Mouse (Mus musculus): ENCODE data around the gene Gm5617. TPM values are rescaled to one million over a fixed set of nuclear protein-coding genes. Genes with fewer than 3 reads are reported as not detected.
"Not testable (repeated sequence)": the region's sequence is repeated elsewhere in the genome, so short reads cannot be mapped to it uniquely, and the experiment has no call there.

Gm5617 gene
- total RNA-seq, 2 experiments from 2014 or later, result 25.7 to 26.9 TPM

DNA sequence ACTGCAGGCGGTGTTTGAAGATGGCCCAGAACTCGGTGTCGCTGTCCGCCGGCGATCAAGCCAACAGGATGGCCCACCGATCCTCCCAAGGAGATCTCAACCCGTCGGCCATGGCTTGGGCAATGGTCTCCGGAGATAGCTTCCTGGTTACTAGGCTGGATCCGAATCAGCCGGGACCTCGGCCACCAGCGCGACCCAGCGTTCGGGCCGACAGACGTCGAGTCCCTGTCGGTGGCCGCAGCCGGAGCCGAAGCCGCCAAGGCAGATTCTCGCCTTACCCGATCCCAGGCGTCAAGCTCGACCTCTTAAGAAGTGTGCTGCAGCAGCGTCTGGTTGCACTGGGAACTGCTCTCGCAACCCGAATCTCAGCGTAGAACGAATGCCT, 298 bp downstream of the Gm5617 start:
- no peak for DNase-seq (ENCODE audit: low spot score in 2 of 2)

DNA sequence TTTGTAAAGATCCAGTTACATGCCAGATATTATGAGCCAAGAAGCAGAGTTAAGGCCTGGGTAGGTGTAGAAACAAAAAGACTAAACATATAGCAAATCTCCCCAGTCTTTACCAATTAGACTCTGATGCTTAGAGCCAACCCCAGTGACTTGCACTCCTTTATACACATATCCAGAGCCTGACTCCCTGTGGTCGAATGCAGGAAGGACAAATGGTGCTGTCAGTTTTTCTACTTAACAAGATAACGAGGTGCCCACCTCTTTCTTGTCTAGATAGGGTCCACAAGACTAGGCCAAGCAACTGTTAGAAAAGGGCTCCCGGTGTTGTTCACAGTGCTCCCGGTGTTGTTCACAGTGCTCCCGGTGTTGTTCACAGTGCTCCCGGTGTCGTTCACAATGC, 6.0 kb downstream of the Gm5617 start:
- DNase-seq (ENCODE audit: low spot score in 2 of 2), result no peak

DNA sequence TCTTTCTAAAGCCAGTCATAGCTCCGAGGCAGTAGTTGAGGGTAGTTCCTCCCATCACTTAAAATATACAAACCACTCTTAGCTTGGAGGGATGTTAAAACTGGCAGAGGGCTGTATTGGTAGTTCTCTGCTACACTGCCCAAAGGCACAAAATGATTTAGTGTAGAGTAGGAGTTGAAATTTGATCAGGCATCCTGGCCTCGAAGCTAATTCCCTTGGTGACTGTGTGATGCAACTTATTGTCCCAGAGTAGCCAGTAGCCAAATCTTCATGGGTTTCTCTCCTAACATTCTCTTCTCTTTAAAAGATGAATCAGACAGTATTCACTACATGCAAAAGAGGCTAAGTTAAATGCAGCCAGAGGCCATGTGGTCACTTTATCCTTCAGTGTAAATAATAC, 7.8 kb downstream of the Gm5617 start:
- no peak for DNase-seq (ENCODE audit: low spot score in 2 of 2)

DNA sequence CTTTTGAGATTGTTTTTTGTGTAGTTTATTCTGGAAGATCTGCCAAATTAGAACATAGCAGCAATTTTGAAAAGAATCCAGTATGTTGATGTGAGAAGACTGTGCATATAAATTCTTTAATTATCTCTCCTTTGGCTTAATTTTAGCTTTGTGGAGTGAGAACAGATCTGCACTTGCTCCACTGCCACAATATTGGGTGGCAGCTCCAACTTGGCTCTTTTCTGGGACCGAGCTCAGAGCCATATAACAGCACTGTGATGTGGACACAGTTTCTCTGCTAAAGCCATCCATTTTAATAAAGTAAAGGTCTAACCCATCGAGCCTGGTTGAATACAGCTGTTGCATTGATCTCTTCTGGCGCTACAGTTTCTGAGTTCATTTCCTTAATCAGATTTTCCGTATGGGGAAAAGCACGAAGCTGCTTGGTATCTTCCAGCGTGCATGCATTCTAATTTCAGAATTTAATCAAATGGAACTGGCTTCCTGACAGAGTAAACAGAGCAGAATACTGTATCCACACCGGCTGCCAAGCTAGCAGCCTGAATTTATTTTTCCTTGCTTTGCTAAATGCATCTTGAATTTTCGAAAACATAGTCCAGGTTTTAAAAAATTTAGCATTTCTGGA, 9.6 kb downstream of the Gm5617 start:
- no peak for DNase-seq (ENCODE audit: low spot score in 2 of 2)

DNA sequence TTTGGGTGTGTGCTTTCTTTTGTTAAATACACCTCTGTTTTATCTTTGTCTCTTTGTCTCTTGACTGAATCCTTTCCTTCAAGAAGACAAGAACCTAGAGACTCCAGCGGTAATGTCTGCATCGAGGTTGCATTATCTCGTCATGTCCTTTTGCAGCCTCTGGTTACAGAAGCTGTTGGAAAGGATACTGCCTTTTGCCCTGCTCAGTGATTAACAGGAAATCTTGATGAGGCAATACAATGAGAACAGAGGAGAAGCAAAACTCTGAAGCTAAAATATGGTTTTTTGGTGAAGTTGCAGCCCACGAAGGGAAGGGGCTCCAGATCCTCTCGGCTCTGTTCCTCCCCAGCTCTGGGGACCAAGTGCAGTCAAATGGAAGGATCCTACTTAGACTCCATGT, 14.9 kb downstream of the Gm5617 start:
- no peak for DNase-seq (ENCODE audit: low spot score in 2 of 2)

DNA sequence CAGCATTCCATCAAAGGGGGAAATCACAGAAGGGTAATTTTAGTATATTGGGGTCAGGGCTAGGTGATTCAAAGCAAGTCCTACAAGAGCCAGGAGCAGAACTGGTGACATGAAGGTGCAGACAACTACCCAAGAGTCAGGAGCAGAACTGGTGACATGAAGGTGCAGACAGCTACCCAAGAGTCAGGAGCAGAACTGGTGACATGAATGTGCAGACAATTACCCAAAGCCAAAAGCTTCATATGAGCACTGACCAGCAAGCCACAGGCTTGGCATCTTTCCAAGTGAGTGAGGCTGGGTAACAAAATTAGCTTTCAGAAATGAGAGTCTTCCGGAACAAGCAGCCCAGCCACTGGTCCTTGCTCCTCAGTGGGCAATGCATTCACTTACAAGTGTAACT, 20.1 kb downstream of the Gm5617 start:
- no peak for DNase-seq (ENCODE audit: low spot score in 2 of 2)

DNA sequence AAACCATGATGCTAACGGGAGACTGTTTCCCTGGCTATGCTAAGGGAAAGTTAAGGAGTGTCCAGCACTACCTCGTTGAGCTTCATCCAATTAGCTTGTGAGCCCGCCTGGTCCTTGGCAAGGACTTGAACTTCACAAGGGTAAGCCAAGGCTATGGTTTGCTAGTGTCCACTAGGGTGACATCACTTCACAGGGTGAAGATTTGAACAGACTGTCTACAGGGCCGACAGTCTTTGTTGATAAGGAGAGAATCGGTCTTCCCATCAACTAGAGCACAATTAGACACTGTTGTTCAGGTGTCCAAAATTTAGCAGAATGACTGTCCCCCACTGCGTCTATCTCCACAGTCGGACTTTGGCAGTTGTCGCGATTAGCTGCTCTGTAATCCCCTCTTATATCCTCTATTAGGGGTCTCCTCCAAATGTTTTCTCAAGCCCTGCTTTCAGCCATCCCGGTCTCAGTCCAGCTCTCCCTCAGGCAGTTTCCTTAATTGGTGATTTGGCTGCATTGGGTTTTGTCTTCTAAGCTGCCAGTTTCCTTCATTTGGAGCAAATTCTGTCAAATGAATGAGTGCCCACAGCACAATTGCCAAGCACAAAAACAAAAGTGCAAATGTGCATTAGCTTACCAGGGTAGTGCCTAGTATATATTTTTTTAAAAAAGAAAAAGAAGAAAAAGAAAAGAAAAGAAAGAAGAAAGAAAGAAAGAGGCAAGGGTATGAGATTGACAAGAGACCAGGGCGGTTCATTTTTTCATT, 21.6 kb downstream of the Gm5617 start:
- DNase-seq (ENCODE audit: low spot score in 2 of 2), result no peak

DNA sequence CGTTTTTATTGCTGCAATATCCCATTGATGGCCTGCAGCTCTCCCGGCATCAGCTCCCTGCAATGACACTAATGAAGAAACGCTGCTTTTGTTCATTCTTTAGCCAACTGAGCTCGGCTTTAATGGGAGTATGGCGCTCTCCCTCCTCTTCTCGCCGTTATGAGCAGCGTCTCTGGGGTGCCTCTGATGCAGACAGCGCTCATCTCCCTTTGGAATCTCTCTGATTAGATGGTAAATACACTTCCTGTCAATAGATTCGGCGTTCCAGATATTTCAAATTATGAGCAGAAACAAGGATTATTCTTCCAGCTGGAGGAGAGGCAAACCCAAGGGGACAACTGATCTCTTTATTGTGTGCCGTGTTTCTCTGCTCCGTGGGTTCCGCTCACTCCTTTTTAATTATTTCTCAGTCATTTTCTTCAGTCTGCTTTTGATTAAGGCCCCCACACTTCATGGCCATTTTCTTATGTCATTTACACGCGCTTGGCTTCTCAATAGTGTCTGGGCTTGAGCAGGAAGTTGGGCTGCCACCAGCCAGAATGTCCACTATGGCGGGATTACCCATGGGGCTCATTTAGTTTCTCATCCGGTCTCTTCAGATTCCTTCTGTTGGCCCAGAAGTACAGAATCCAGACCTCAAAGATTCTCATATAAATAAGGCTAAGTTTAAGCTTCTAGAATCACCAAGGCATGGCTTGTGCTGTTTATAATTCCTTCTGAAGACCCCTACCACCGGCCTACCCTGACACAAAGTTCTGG, 22.3 kb downstream of the Gm5617 start:
- DNase-seq (ENCODE audit: low spot score in 2 of 2), result no peak

DNA sequence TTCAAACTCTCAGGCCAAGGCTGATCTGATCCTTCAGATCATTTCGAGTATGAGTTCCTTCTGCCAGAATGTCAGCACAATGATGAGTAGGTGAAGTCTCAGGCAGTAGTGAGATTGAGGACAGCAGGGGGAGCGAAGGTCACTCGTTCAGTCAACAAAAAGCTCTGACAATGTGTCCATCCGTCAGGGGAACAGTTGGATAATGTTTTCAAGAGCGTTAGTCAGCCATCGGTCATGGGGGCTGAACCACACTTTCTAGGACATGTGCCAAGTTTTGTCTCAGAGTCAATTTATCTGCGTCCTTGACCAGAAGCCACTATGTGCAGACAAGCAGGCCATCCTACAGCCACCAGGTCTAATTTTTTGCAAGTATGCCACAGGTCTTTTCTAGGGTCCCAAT, 25.2 kb downstream of the Gm5617 start:
- DNase-seq (ENCODE audit: low spot score in 2 of 2), result not testable (repeated sequence)

DNA sequence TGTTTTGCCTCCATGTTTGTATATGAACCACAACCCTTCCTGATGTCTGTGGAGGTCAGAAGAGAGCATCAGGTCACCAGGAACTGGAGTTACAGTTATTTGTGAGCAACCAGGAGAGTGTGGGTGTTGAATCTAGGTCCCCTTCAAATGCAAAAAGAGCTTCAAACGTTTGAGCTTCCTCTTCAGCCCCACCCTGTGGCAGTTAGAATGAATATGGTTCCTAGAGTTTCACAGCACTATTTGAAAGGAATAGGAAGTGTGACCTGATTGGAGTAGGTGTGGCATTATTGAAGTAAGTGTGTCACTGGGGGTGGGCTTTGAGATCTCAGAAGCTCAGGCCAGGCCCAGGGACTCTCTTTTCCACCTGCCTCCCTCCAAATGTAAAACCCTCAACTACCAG, 30.3 kb downstream of the Gm5617 start:
- no peak for DNase-seq (ENCODE audit: low spot score in 2 of 2)

DNA sequence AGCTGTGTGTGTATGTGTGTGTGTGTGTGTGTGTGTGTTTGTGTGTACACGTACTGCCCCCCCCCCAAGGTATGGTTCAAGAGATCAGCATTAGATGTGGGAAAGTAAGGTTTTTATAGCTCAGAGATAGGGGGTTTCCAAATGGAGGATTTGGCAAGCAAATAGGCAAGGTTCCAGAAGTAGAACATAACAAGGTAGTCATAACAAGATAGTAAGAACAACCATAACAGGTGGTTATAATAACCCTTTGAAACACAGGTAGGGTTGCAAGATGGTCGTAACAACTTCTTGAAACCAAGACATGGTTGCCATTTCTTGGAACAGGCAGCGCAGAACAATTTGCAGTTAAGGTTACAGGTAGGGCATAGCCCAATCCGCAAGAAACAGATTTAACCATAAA, 31.3 kb downstream of the Gm5617 start:
- no peak for DNase-seq (ENCODE audit: low spot score in 2 of 2)

DNA sequence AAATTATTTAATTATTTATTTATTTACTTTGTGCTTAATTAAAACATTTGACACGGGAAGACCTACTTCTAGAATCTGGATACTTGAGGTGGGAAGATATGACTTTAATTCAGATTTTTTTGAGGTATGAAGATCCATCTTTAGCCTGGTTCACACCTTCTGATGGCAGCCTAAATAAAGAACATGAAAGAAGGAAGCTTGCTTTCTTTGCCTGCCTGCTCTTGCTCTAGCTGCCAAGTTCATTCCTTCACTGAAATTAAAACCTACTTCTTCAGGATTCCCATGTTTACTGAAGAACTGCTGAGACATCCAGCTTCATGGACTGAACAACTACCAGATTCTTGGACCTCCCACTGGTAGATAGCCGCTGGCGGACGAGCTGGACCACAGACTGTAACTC, 36.1 kb downstream of the Gm5617 start:
- no peak for DNase-seq (ENCODE audit: low spot score in 2 of 2)

DNA sequence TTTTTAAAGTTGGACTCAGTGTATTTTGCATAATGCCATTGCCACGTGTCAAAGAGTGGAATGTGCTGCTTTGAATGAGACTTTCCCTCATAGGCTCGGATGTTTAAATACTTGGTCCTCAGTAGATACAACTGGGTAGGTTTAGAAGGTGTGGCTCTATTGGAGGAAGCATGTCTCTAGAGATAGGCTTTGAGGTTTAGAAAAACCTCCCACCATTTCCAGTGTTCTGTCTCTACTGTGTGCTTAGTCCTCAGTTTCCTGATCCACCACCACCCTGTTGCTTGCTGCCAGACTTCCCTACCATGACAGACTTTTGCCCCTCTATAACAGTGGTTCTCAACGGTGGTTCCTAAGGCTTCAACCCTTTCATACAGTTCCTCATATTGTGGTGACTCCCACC, 37.0 kb downstream of the Gm5617 start:
- DNase-seq (ENCODE audit: low spot score in 2 of 2), result no peak

DNA sequence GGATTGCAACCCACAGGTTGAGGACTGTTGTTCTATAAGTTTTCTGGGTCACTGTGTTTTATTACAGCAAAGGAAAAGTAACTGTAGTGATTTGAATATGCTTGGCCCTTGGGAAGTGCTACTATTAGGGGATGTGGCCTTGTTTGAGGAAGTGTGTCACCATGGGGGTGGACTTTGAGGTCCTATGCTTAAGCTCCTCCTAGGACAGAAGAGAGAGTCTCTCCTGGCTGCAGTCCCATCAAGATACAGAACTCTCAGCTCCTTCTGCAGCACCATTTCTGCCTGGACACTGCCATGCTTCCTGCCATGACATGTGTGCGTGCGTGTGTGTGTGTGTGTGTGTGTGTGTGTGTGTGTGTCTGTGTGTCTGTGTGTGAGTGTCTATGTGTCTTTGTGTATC, 37.5 kb downstream of the Gm5617 start:
- DNase-seq (ENCODE audit: low spot score in 2 of 2), result no peak

DNA sequence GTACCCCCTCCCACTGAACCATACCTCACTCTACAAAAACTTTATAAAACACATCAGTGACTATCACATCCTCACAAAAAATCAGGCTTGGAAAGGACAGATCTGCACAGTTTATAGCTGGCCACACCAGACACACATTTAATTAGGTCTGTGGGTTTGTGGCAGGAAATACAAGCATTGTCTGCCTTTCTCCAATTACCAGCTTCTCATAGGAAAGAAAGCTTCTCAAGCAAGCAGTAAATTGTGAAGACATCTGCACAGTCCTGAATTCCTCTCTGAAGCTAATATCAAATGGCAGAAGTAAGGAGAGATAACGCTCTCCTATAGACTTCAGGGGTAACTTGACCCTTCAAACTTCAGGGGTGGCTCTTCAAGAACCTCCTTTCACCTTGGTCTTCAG, 41.2 kb downstream of the Gm5617 start:
- DNase-seq (ENCODE audit: low spot score in 2 of 2), result no peak

DNA sequence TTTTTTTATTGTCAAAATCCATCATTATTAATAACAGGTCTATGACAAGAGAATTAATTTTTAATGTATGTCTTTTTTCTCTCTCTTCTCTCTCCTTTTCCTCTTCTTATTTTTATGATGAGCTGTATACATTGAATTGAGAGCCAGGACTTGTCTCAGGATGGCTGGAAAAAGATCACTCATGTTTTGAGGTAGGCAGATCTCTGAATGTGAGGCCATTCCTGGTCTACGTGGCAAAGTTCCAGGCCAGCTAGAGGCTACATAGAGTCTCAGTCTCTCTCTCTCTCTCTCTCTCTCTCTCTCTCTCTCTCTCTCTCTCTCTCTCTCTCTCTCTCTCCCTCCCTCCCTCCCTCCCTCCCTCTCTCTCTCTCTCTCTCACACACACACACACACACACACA, 42.4 kb downstream of the Gm5617 start:
- not testable (repeated sequence) for DNase-seq (ENCODE audit: low spot score in 2 of 2)

DNA sequence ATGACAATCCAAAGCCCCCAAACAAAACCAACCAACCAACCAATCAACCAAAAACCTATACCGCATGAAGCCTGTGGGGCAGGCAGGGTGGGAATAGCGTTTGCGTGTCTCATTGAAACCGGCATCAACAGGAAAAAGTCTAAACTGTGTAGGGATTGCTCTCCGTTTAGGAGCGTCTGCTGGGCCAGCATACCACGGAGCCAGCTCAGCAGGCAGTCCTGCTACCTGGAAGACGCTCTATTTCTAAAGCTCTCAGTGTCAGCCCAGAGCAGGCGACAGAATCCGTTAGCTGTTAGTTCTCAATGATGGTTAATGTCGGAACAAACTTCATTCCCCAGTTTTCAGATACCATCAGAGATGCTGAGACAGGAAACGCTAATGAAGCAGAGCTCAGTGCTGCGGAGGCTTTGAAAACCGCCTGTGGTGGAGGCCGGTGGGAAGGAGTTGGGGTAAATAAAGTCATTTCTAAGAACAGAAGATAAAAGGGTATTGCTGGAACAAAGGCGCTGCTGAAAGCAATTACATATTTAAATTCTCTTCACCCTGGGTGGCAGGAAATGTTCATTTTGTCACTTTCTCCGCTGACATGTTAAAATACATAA, 42.9 kb downstream of the Gm5617 start:
- no peak for DNase-seq (ENCODE audit: low spot score in 2 of 2)

DNA sequence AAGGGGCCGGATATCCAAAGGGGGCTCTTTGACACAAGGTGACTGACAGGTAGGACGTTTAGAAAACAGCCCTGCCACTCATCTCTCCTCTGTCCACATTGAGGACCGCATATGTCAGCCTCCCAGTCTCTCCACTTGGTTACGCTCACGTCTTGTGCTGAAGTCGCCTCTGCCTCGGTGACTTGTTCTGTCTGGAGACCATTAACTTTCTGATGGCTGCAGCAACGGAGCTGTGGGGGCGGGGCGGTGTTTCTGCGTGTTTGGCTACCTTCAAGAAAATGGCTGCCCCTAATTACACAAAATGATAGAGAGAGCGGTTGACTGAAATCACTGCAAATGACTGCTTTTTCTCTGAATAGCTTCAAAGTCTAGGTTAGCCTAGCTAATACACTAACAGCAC, 43.4 kb downstream of the Gm5617 start:
- DNase-seq (ENCODE audit: low spot score in 2 of 2), result no peak
